Mouse (Mus musculus): ENCODE results near the gene Pitpnc1. TPM values are rescaled to one million over a fixed set of nuclear protein-coding genes. Genes with fewer than 3 reads are reported as not detected.
"Not testable (repeated sequence)": the region's sequence is repeated elsewhere in the genome, so short reads cannot be mapped to it uniquely, and the experiment has no call there.

The Pitpnc1 gene
- 11.3 and 12.2 TPM in 2 replicates for polyA plus RNA-seq (2012; rRNA removed)

DNA sequence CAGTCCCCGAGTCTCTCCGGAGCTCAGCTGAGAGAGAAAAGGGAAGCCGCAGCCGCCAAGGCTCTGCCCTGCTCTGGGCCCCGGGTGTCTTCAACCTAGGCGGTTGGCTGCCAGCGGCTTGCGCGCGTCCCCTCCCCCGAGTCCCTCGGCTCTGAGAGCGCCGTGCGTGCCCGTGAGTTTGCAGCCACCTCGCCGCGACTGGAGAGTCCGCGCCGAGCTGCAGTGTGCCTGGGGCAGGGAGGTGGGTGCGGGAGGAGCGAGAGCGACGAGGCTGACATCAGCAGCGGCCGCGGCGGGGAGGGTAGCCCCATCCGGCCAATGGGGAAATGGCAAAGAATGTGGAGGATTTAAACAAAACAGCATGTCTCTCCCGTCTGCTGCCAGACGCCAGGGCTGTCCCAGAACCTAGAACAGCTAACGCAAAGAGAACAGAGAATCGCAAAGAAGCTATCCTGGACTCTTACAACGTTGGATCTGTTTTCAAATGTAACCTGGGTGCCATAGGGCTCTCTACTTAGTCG, at the start of gene Pitpnc1:
TSS of gene Pitpnc1 (minus strand) at position 179 of the 521 bp plus-strand sequence.
- no peaks in the 10 kb centered on the region for H3K27me3 ChIP-seq (ENCODE audit: control insufficient read depth, insufficient read depth, low read length)
- peak; percentile 97 for TF ChIP-seq POLR2A (IDR thresholded peaks at IDR 0.05; ENCODE audit: control insufficient read depth, extremely low read depth, insufficient read depth, low read length, poor library complexity)
- TF ChIP-seq CTCF (IDR thresholded peaks at IDR 0.05; ENCODE audit: borderline replicate concordance, control insufficient read depth, extremely low read depth, insufficient read depth, low read length, poor library complexity): no peak
- under 1% methylated on average over 37 of the region's 37 CpGs for WGBS
- no peaks in the 10 kb centered on the region for H3K36me3 ChIP-seq (ENCODE audit: control insufficient read depth, insufficient read depth, low read length)
- peak within 1 kb of the TSS; percentile 75 for H3K4me3 ChIP-seq (ENCODE audit: control insufficient read depth, insufficient read depth, low read length)
- DNase-seq: peak; percentile 90
- H3K4me1 ChIP-seq (replicated peaks; ENCODE audit: control insufficient read depth, insufficient read depth, low read length): peaks cover 14% of the 10 kb centered on the region
- peak within 1 kb of the TSS; percentile 77 for H3K27ac ChIP-seq (ENCODE audit: control insufficient read depth, insufficient read depth, low read length)

DNA sequence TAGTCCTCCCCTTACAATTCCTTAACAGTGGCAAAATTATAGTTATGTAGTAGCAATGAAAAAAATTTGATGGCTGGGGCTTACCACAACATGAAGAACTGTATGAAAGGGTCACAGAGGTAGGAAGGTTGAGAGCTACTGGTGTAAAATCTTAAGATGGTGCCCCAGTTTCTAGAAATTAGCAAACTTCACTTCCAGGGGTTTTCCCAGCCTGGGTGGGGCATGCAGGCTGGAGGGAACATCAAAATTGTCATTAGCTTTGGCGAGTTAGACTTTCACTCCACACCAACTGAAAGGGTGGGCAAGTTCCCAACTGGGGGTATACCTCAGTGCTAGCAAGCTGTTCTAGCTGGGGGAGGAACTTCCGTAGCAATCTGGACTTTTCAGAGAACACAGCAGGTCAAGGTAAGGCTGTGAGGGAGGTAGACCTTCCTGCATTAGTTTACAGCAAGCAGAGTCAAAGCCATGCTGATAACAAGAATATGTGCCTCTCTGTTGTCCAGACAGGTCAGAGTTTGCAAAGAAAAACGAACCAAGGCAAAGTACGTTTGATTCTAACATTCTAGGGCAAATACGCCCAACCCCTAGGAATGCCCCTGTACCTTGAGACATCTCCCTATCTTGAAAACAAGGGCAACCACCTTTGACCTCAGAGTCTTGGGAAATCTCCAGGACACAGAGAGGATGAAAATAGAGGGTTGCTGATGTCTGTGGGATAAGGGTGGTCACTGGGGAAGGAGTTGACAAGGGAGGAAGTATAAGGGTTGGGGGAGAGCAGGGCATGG, 48.3 kb upstream of the Pitpnc1 start:
- Histone ChIP-seq H3K4me1 (replicated peaks; ENCODE audit: control insufficient read depth, insufficient read depth, low read length) (no peaks in the 10 kb centered on the region), H3K36me3 (ENCODE audit: control insufficient read depth, insufficient read depth, low read length) (no peaks in the 10 kb centered on the region), H3K27me3 (ENCODE audit: control insufficient read depth, insufficient read depth, low read length) (no peaks in the 10 kb centered on the region), H3K4me3 (ENCODE audit: control insufficient read depth, insufficient read depth, low read length) (no peak overlapping the region), H3K27ac (ENCODE audit: control insufficient read depth, insufficient read depth, low read length) (no peak overlapping the region)
- TF ChIP-seq CTCF (IDR thresholded peaks at IDR 0.05; ENCODE audit: borderline replicate concordance, control insufficient read depth, extremely low read depth, insufficient read depth, low read length, poor library complexity) (no peak), POLR2A (IDR thresholded peaks at IDR 0.05; ENCODE audit: control insufficient read depth, extremely low read depth, insufficient read depth, low read length, poor library complexity) (no peak)
- WGBS: 90% methylated on average over 5 of the region's 5 CpGs
- DNase-seq: no peak

DNA sequence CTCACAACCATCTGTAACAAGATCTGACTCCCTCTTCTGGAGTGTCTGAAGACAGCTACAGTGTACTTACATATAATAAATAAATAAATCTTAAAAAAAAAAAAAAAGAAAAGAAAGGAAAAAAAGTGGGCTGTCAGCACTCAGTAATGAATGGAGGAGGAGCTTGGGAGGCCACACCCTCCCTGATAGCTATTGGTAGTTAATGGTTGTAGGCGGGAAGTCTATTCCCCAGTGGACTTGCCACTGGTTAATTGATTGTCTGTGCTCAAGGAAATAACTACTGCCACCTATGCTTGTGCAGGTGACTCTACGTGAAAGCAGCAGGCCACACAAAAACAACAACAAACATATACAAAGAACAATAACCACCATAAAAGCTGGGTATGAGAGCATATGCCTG, 45.9 kb upstream of the Pitpnc1 start:
- Histone ChIP-seq H3K4me3 (ENCODE audit: control insufficient read depth, insufficient read depth, low read length) (no peak overlapping the region), H3K4me1 (replicated peaks; ENCODE audit: control insufficient read depth, insufficient read depth, low read length) (no peaks in the 10 kb centered on the region), H3K27ac (ENCODE audit: control insufficient read depth, insufficient read depth, low read length) (no peak overlapping the region), H3K27me3 (ENCODE audit: control insufficient read depth, insufficient read depth, low read length) (no peaks in the 10 kb centered on the region), H3K36me3 (ENCODE audit: control insufficient read depth, insufficient read depth, low read length) (no peaks in the 10 kb centered on the region)
- WGBS: 95% methylated on average over 2 of the region's 2 CpGs
- TF ChIP-seq CTCF (IDR thresholded peaks at IDR 0.05; ENCODE audit: borderline replicate concordance, control insufficient read depth, extremely low read depth, insufficient read depth, low read length, poor library complexity) (no peak), POLR2A (IDR thresholded peaks at IDR 0.05; ENCODE audit: control insufficient read depth, extremely low read depth, insufficient read depth, low read length, poor library complexity) (no peak)
- DNase-seq: no peak

DNA sequence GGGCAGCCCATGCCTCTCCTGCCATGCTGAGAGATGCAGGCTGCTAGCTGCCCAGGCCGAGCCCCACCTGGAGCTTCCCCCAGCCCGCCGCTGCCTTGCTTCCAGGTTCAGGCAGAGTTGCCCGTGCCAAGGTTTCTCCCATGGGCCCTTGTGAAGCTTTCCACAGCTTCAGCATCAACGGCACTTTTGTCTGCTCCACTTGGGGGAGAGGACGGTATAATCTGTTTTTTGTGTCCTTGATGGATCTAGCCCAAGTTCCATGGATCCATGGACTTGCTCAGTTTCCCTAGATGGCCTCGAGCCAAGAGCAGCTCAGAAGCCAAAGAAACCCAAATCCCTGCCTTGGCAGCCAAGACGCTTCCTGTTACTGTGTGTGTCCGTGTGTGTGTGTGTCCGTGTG, 42.5 kb upstream of the Pitpnc1 start:
- no peak for DNase-seq
- Histone ChIP-seq H3K27ac (ENCODE audit: control insufficient read depth, insufficient read depth, low read length) (no peak overlapping the region), H3K36me3 (ENCODE audit: control insufficient read depth, insufficient read depth, low read length) (no peaks in the 10 kb centered on the region), H3K27me3 (ENCODE audit: control insufficient read depth, insufficient read depth, low read length) (no peaks in the 10 kb centered on the region), H3K4me1 (replicated peaks; ENCODE audit: control insufficient read depth, insufficient read depth, low read length) (peaks cover 5% of the 10 kb centered on the region), H3K4me3 (ENCODE audit: control insufficient read depth, insufficient read depth, low read length) (no peak overlapping the region)
- WGBS: 93% methylated on average over 10 of the region's 10 CpGs
- TF ChIP-seq POLR2A (IDR thresholded peaks at IDR 0.05; ENCODE audit: control insufficient read depth, extremely low read depth, insufficient read depth, low read length, poor library complexity): no peak
- TF ChIP-seq CTCF (IDR thresholded peaks at IDR 0.05; ENCODE audit: borderline replicate concordance, control insufficient read depth, extremely low read depth, insufficient read depth, low read length, poor library complexity): no peak

DNA sequence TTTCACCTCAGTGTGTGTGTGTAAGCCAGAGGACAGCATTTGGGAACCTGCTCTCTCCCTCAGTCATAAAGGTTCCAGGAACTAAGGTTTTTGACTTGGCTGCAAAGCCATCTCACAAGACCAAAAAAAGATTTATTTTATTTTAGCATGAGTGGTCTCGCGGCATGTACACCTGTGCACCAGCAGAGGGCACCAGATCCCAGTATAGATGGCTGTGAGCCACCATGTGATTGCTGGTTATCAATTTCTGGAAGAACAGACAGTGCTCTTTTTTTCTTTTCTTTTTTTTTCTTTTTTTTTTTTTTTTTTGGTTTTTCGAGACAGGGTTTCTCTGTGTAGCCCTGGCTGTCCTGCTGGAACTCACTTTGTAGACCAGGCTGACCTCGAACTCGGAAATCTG, 41.5 kb upstream of the Pitpnc1 start:
- not testable (repeated sequence) for H3K4me3 ChIP-seq (ENCODE audit: control insufficient read depth, insufficient read depth, low read length); H3K36me3 ChIP-seq (ENCODE audit: control insufficient read depth, insufficient read depth, low read length); H3K27ac ChIP-seq (ENCODE audit: control insufficient read depth, insufficient read depth, low read length); H3K27me3 ChIP-seq (ENCODE audit: control insufficient read depth, insufficient read depth, low read length); H3K4me1 ChIP-seq (replicated peaks; ENCODE audit: control insufficient read depth, insufficient read depth, low read length)
- peak; percentile 70 for DNase-seq
- WGBS: 39% methylated on average over 5 of the region's 5 CpGs

DNA sequence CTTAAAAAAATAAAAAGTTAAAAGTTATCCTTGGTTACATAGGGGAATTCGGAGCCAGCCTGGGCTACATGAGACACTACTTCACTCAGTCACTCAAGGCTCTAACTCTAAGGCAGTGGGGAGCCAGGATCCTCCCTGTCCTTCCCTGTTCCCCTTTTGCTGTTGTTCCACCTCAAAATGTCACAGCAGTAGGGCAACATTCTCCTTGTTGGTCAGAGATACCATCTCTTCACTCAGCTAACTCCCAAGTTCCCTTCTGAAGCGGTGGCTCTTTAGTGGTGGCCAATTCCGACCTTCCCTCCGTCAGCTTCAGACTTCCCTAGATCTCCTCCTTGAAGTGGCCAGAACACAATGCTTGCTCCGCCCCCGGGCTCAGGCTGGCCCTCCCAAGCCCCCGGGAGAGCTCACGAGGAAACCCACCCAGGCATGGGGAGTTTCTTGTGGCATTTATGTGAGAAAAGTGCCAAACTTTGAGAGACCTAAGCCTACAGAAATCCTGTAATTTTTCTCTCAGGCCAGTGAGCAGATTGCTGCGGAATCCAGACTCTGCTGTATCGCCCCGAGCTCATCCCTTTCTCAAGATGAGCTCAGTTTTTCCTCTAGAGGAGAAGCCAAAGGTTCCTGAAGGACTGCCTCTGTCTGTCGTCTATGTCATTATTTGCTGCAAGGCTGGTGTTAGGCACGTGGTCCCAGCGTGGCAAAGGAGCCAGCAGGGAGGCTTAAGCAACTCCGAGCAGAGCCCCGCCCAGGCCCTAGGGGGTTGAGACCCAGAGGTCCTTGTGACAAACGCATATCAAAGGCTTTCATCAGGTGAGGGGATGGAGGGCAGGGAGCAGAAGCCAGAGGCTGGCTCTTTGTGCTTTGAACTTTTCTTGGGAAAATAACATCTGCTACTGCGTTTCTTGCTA, 40.1 kb upstream of the Pitpnc1 start:
- no peaks in the 10 kb centered on the region for H3K27me3 ChIP-seq (ENCODE audit: control insufficient read depth, insufficient read depth, low read length)
- H3K4me3 ChIP-seq (ENCODE audit: control insufficient read depth, insufficient read depth, low read length): no peak overlapping the region
- peak; percentile 19 for DNase-seq
- peaks cover 5% of the 10 kb centered on the region for H3K4me1 ChIP-seq (replicated peaks; ENCODE audit: control insufficient read depth, insufficient read depth, low read length)
- no peak overlapping the region for H3K27ac ChIP-seq (ENCODE audit: control insufficient read depth, insufficient read depth, low read length)
- TF ChIP-seq POLR2A (IDR thresholded peaks at IDR 0.05; ENCODE audit: control insufficient read depth, extremely low read depth, insufficient read depth, low read length, poor library complexity) (no peak), CTCF (IDR thresholded peaks at IDR 0.05; ENCODE audit: borderline replicate concordance, control insufficient read depth, extremely low read depth, insufficient read depth, low read length, poor library complexity) (no peak)
- WGBS: 16% methylated on average over 18 of the region's 18 CpGs
- H3K36me3 ChIP-seq (ENCODE audit: control insufficient read depth, insufficient read depth, low read length): no peaks in the 10 kb centered on the region

Data from thymus, adult 2 months (tissue).